Mouse (Mus musculus) embryonic fibroblast, embryonic 13.5 days (primary cell): ENCODE measurements around the gene Auts2.

Source experiments
- CTCF ChIP-seq: IDR thresholded peaks from 2 replicates; pipeline ENCODE4 v1.5.1; 2011; ENCODE audit warnings: mild to moderate bottlenecking, control low read depth, low read length, moderate library complexity, borderline replicate concordance; ENCODE audit not compliant: insufficient read depth
- POLR2A ChIP-seq: IDR thresholded peaks from 2 replicates; pipeline ENCODE4 v1.6.1; 2011; ENCODE audit warnings: low read depth, mild to moderate bottlenecking, control low read depth, low read length, moderate library complexity

DNA sequence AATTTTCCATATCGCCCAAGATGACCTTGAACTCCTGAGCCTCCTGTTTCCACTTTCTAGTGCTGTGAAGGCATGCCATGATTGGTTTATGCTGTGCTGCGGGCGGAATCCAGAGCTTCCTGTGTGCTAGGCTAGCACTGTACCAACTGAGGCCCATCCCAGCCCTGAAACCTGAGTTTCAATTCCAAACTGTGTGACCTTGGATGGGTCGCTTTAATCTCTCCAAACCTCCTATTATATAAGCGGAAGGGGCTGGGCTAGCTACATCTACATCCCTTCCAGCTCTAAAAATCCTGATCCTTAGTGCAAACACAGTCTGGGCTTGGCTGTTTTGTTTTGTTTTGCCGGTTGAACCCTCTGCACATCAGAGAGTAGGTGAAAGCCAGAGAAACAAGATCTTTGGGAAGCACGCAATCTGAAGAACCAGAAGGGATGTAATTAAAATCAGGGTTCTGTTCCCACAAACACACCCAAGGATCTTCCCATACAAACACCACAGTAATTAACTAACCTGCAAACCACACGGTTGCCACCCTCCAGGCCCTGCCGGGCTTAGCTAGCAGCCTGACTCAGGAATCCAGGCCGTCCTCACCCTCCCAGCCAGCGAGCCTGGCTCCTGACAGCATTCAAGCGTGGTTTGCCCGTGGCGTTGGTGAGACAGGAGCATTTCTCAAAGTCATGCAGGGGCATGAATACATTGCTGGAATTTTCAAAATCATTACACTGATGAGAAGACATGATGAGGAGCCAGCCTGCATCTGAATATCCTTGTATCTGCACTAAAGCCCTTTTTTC lies 985.4 kb downstream of the Auts2 start:
- TF ChIP-seq CTCF (no peak), POLR2A (no peak)
